Mouse (Mus musculus): ENCODE measurements around the gene Rnpepl1.

DNA sequence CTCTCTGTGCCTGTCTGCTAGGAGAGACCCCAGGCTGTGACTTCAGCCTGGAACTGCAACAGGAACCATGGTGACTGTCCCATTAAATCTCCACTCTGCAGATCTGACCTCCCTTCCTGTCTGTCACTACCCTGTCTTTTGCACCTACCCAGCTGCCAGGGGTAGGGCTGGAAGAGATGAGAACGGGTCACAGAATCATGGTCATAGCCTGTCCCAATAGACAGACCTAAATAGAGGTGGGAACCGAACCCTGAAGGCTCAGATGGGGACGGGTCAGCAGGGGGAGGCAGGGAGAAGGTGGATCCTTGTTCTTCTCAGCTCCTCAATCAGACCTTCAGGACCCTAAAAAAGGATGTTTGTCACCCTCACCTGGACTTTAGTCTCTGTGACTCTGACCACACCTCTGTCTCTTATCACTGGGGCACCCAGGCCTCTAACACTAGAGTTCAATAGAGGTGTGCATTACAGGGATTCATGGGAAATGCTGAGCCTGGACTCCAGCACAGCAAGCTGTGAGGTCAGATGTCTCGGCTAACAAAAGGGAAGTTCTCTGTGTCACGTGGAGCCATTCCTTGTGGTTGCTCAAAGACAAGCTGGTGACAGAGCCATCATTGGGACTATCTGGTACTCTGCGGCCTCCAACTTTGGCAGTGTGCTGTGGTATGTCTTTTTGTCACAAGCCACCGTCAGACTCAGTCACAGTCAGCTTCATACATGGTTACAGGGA, 10.1 kb downstream of the Rnpepl1 start:
- no peak for TF ChIP-seq CTCF (conservative IDR thresholded peaks at IDR 0.05; ENCODE audit: low read length)
- no peak for TF ChIP-seq POU5F1 (IDR thresholded peaks at IDR 0.05; ENCODE audit: borderline replicate concordance, low read length)
- no peak for TF ChIP-seq NANOG (IDR thresholded peaks at IDR 0.05; ENCODE audit: borderline replicate concordance, low read length)
